Mouse (Mus musculus) CD4-positive, CD25-positive, alpha-beta regulatory T cell, adult 2 months (primary cell): ENCODE results near the gene Zhx3.

Experiments used
- DNase-seq: peaks from one replicate; pipeline ENCODE4 v3.0.0-alpha.2; 2012; ENCODE audit warnings: low read depth, low spot score

Zhx3 gene

GRCm38 (mm10) chr2:160883912-160884311 lies 11.1 kb upstream of the Zhx3 start:
- DNase-seq = no peak

- no peak for DNase-seq
These were observed 9.6 kb upstream of the Zhx3 start for GRCm38 (mm10) chr2:160882436-160882835.

GRCm38 (mm10) chr2:160881462-160882101 lies 8.8 kb upstream of the Zhx3 start:
- DNase-seq = no peak

- DNase-seq = no peak
These were observed 7.8 kb upstream of the Zhx3 start, which contains the start of gene Lpin3 for GRCm38 (mm10) chr2:160880453-160881195. Gene Lpin3 (plus strand): TSS chr2:160880670.

GRCm38 (mm10) chr2:160876115-160876514 lies 3.3 kb upstream of the Zhx3 start:
- DNase-seq = peak; percentile 72

- DNase-seq = no peak
These were observed 1.6 kb upstream of the Zhx3 start for GRCm38 (mm10) chr2:160874231-160874877.

- peak; percentile 85 for DNase-seq
These were observed 403 bp downstream of the Zhx3 start for GRCm38 (mm10) chr2:160872395-160872794.

- DNase-seq = no peak
These were observed 1.5 kb downstream of the Zhx3 start for GRCm38 (mm10) chr2:160871310-160871709.

GRCm38 (mm10) chr2:160869446-160869845 lies 3.4 kb downstream of the Zhx3 start:
- no peak for DNase-seq

GRCm38 (mm10) chr2:160865266-160865665 lies 7.5 kb downstream of the Zhx3 start:
- no peak for DNase-seq

GRCm38 (mm10) chr2:160864112-160864511 lies 8.7 kb downstream of the Zhx3 start:
- no peak for DNase-seq

GRCm38 (mm10) chr2:160860363-160860762 lies 12.4 kb downstream of the Zhx3 start:
- no peak for DNase-seq

- peak; percentile 18 for DNase-seq
These were observed 16.3 kb downstream of the Zhx3 start for GRCm38 (mm10) chr2:160856359-160857102.

GRCm38 (mm10) chr2:160854687-160855086 lies 18.1 kb downstream of the Zhx3 start:
- DNase-seq = no peak

- no peak for DNase-seq
These were observed 22.4 kb downstream of the Zhx3 start for GRCm38 (mm10) chr2:160850360-160850759.

- DNase-seq = no peak
These were observed 23.1 kb downstream of the Zhx3 start for GRCm38 (mm10) chr2:160849617-160850240.

GRCm38 (mm10) chr2:160848186-160848585 lies 24.6 kb downstream of the Zhx3 start:
- DNase-seq = no peak

GRCm38 (mm10) chr2:160847664-160848063 lies 25.1 kb downstream of the Zhx3 start:
- DNase-seq = no peak

GRCm38 (mm10) chr2:160840838-160841237 lies 32.0 kb downstream of the Zhx3 start:
- DNase-seq = no peak

GRCm38 (mm10) chr2:160810802-160811201 lies 62.0 kb downstream of the Zhx3 start:
- no peak for DNase-seq

- no peak for DNase-seq
These were observed 62.4 kb downstream of the Zhx3 start for GRCm38 (mm10) chr2:160810376-160810775.
